Mouse (Mus musculus) ZHBTc4 (cell line): Measurements from ENCODE around the gene Olfr130.

Experiments used
- DNase-seq: peaks from one replicate; pipeline ENCODE4 v3.0.0-alpha.2; 2011; ENCODE audit warnings: low read depth, low spot score

The Olfr130 gene

DNA sequence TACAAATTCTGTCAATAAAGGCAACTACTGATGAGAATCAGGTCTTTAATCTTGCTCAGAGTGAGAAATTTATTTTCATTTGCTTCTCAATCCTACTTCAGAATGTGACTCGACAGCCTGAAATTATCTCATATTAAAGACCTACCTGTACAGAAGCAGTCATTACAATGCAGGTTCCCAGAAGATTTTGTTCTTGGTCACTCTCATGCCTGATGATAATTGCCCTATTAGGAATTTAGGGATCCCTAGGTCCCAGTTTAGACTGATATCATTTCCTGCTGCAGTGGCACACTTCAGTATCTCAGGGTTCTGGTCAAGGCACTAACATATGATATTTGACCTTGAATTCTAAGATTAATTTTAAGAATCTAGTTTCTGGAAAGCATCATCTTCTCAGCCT is at the start of gene Olfr130:
Gene Olfr130, plus strand, starts transcription at position 301 of the 400 bp plus-strand sequence.
- no peak for DNase-seq

DNA sequence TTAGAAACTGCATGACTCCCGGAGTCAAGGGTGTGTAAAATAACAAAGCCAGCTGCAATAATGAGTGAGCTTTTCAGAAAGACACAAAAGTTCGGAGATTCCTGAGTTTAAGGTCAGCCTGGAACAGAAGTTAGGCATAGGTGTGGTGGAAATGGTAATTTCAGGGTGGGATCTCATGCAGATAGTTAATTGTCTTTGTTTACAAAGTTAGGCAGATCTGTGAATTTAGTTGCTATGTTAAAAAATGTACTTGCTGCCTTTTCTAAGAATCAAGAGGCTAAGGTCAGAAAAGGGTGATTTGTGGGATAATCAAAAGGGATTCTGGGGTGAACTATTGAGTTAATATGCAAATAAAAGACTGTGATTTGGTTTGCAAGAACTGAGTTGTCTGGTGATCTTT is 47.4 kb upstream of the Olfr130 start:
- DNase-seq: peak; percentile 73

DNA sequence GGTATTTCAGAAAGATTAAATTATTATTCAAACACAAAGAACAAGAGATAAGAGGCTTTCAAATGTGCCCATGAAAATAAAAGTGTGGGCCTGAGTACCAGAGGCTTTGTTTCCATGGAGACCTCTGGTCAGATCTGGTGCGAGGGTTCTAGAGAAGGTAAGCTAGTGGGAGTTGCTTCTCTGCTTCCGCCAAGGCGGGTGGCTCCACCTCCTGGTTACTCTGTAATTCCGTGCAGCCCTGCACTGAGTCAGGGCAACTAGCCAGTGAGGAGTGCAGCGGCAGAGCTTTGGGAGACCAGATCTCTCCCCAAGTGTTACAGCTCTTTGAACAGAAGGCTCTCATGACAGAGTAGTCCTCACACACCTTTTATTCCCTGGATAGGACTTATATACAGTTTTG is 37.4 kb upstream of the Olfr130 start:
- peak; percentile 84 for DNase-seq

DNA sequence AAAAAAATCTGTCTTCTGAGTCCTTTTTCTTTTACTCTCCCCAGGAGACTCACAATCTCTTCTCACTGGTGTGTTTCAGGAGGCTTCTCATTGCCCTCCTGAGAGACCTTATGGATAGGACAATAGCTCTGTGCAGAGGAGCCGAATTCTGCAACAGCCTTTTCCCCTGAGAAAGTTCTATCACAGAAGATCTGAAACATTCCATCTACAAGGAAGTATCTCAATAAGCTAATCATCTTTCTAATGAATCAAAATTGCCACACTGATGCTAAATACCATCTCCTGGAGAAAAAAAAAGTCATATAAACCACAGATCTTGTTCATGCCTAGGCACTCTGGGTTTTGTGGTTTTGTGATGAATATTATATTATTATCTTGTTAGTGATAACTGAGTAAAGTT is 3.7 kb upstream of the Olfr130 start, which contains the start of gene Olfr129:
Gene Olfr129, minus strand, starts transcription at position 101 of the 400 bp plus-strand sequence.
- no peak for DNase-seq

DNA sequence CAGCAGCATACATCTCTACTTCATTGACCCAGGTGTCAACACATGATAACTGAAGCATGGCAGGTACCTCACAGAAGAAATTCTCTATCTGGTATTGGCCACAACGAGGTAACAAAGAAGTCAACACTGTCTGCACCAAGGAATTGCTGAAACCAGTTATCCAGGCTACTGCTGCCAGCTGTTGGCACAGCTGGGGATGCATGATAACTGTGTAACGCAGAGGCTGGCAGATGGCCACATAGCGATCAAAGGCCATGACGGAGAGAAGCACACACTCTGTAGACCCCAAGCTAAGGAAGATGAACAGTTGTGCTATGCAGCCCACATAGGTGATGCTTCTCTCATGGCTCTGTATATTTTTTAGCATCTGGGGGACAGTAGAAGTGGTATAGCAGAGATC is 18.6 kb downstream of the Olfr130 start:
- no peak for DNase-seq

GRCm38 (mm10) chr17:38088593-38088992 is 24.9 kb downstream of the Olfr130 start, which contains the start of gene Olfr131:
Olfr131 (minus strand) TSS chr17:38088693.
- DNase-seq: no peak
